ENCODE assay signal across 26 mouse cellular contexts in the genomic region with DNA sequence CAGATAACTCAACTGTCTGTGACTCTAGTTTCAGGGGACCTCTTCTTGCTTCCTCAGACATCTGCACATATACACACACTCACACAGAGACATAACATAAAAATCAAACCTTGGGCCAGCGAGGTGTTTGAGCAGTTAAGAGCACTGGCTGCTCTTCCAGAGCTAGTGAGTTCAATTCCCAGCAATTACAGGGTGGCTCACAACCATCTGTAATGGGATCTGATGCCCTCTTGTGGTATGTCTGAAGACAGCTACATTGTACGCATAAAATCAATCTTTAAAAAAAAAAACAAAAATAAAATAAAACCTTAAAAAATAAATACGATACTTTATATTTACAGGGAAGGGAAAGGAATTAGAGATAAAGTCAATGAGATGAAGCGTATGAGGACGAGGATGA. TPM values are rescaled to one million over a fixed set of nuclear protein-coding genes. Genes with fewer than 3 reads are reported as not detected.
DNase-seq lines count a peak whose midpoint lies in the region; ATAC-seq and TF ChIP-seq lines count a peak whose summit lies in the region.
"Had no signal": no experiment of that assay in that cellular context is flagged by ENCODE, and none has a peak within 500 bp of the region (broad histone marks: within the 10 kb centered on the region; RNA-seq: fewer than 3 reads in every experiment).

No protein-coding gene starts in this region.

- peak; percentile 50 for TF ChIP-seq CTCF in left cerebral cortex, adult 2 months (IDR thresholded peaks at IDR 0.05)

- no peak overlapping the region for H3K27ac ChIP-seq in forebrain, embryonic 14.5 days (ENCODE audit: low read depth, low read length)
- no peak overlapping the region for H3K27ac ChIP-seq in forebrain, embryonic 10.5 days
- no peak overlapping the region for H3K27ac ChIP-seq in left cerebral cortex, adult 2 months
- H3K27ac ChIP-seq in embryonic facial prominence, embryonic 10.5 days (replicated peaks) = no peak overlapping the region
- H3K27ac ChIP-seq: hindbrain, embryonic 10.5 days; liver, embryonic 15.5 days; midbrain, embryonic 13.5 days had no signal

- no peak overlapping the region for H3K4me3 ChIP-seq in forebrain, embryonic 14.5 days (ENCODE audit: low read depth, low read length)
- no peak overlapping the region for H3K4me3 ChIP-seq in forebrain, embryonic 10.5 days
- H3K4me3 ChIP-seq in left cerebral cortex, adult 2 months = no peak overlapping the region
- H3K4me3 ChIP-seq in embryonic facial prominence, embryonic 10.5 days = no peak overlapping the region
- H3K4me3 ChIP-seq: heart, embryonic 12.5 days; hindbrain, embryonic 10.5 days; liver, embryonic 15.5 days; midbrain, embryonic 13.5 days had no signal

- no peak overlapping the region for H3K9ac ChIP-seq in forebrain, embryonic 14.5 days (ENCODE audit: low read length)
- H3K9ac ChIP-seq: heart, embryonic 12.5 days; liver, embryonic 15.5 days; midbrain, embryonic 13.5 days had no signal

- H3K36me3 ChIP-seq in forebrain, embryonic 14.5 days (ENCODE audit: control insufficient read depth, insufficient read depth, low read length) = no peaks in the 10 kb centered on the region
- H3K36me3 ChIP-seq in forebrain, embryonic 10.5 days (replicated peaks) = no peaks in the 10 kb centered on the region
- no peaks in the 10 kb centered on the region for H3K36me3 ChIP-seq in splenic B cell, adult 2 months (ENCODE audit: control insufficient read depth, insufficient read depth, low read length, poor library complexity, severe bottlenecking)
- H3K36me3 ChIP-seq in embryonic facial prominence, embryonic 10.5 days (replicated peaks) = no peaks in the 10 kb centered on the region
- H3K36me3 ChIP-seq: G1E; heart, embryonic 12.5 days; hindbrain, embryonic 10.5 days; liver, embryonic 15.5 days; midbrain, embryonic 13.5 days had no signal

- ATAC-seq in forebrain, embryonic 14.5 days = no peak
- ATAC-seq: activated CD4-positive, CD25-positive, alpha-beta regulatory T cell, adult 4 months; intestine, embryonic 16.5 days had no signal

- intact Hi-C loops in left cerebral cortex, adult 2 months (cut with DNase I) = no loop called here
- intact Hi-C loops in left cerebral cortex, postnatal 36 days (cut with DNase I) = no loop called here

- H3K9me3 ChIP-seq in forebrain, embryonic 14.5 days (replicated peaks; ENCODE audit: control insufficient read depth, low read length) = no peaks in the 10 kb centered on the region
- no peaks in the 10 kb centered on the region for H3K9me3 ChIP-seq in forebrain, embryonic 10.5 days
- no peaks in the 10 kb centered on the region for H3K9me3 ChIP-seq in embryonic facial prominence, embryonic 10.5 days
- H3K9me3 ChIP-seq: G1E; heart, embryonic 12.5 days; hindbrain, embryonic 10.5 days; liver, embryonic 15.5 days; midbrain, embryonic 13.5 days had no signal

- whole genome bisulfite sequencing in forebrain, embryonic 14.5 days = 67% methylated on average over 5 of the region's 5 CpGs
- WGBS in forebrain, embryonic 10.5 days = 66% methylated on average over 5 of the region's 5 CpGs
- 66% methylated on average over 5 of the region's 5 CpGs for WGBS in embryonic facial prominence, embryonic 10.5 days

- H3K4me2 ChIP-seq in forebrain, embryonic 14.5 days (ENCODE audit: low read length) = no peak overlapping the region
- H3K4me2 ChIP-seq: heart, embryonic 12.5 days; liver, embryonic 15.5 days; midbrain, embryonic 13.5 days had no signal

- no peaks in the 10 kb centered on the region for H3K27me3 ChIP-seq in forebrain, embryonic 14.5 days (replicated peaks; ENCODE audit: control insufficient read depth, insufficient read depth, low read length)
- no peaks in the 10 kb centered on the region for H3K27me3 ChIP-seq in forebrain, embryonic 10.5 days (ENCODE audit: poor library complexity, severe bottlenecking)
- H3K27me3 ChIP-seq in splenic B cell, adult 2 months (ENCODE audit: control insufficient read depth, insufficient read depth, low read length, poor library complexity, severe bottlenecking) = no peaks in the 10 kb centered on the region
- H3K27me3 ChIP-seq in embryonic facial prominence, embryonic 10.5 days (replicated peaks; ENCODE audit: low read depth, poor library complexity, severe bottlenecking) = no peaks in the 10 kb centered on the region
- H3K27me3 ChIP-seq: heart, embryonic 12.5 days; liver, embryonic 15.5 days; midbrain, embryonic 13.5 days had no signal

- H3K4me1 ChIP-seq in forebrain, embryonic 14.5 days (ENCODE audit: control insufficient read depth, insufficient read depth, low read length) = no peaks in the 10 kb centered on the region
- H3K4me1 ChIP-seq in forebrain, embryonic 10.5 days = peaks cover 9% of the 10 kb centered on the region
- peaks cover 8% of the 10 kb centered on the region for H3K4me1 ChIP-seq in embryonic facial prominence, embryonic 10.5 days
- H3K4me1 ChIP-seq: liver, embryonic 15.5 days had no signal

- peak; percentile 19 for DNase-seq in forebrain, embryonic 14.5 days (ENCODE audit: low spot score)
- DNase-seq in forebrain, embryonic 10.5 days (ENCODE audit: extremely low spot score, low spot score) = no peak
- DNase-seq in left cerebral cortex, adult 2 months (ENCODE audit: extremely low spot score in 1 of 2, low spot score in 2 of 2) = no peak
- DNase-seq in left cerebral cortex, postnatal 36 days (ENCODE audit: low spot score in 2 of 2) = no peak
- peak; percentile 51 for DNase-seq in NIH3T3 (ENCODE audit: low read depth)
- peak; percentile 3 for DNase-seq in splenic B cell, adult 2 months (ENCODE audit: low read depth, low spot score)
- no peak for DNase-seq in embryonic facial prominence, embryonic 10.5 days (ENCODE audit: low spot score)
- no peak for DNase-seq in urinary bladder, postnatal 10 days (ENCODE audit: low spot score)
- DNase-seq: gastrocnemius, postnatal 36 days; kidney, postnatal 14 days; lung, postnatal 4 days; right cerebral cortex, postnatal 14 days had no signal

RNA-seq across cellular contexts. Expression of a gene that starts 3.7 kb away (rescaled TPM):
- not detected in 2 replicates for polyA plus RNA-seq in forebrain, embryonic 14.5 days (2014; fragmentation: Nextera tagmentation; extraction: Ambion mirVana)
- not detected in 2 replicates for polyA plus RNA-seq in forebrain, embryonic 10.5 days (2016; fragmentation: Nextera tagmentation; extraction: Ambion mirVana)
- under 1 TPM in 1 of 2 experiments, not detected in 1; 0.12 TPM for total RNA-seq in left cerebral cortex, adult 2 months (2021)
- total RNA-seq in left cerebral cortex, postnatal 36 days (2021) = not detected
- polyA plus RNA-seq in embryonic facial prominence, embryonic 10.5 days (2016; fragmentation: Nextera tagmentation; extraction: Ambion mirVana) = 0.19 TPM in 1 of 2 replicates, not detected in the other
- total RNA-seq: gastrocnemius, postnatal 36 days had no signal
- polyA plus RNA-seq: embryonic facial prominence, embryonic 11.5 days; frontal cortex, adult 2 months; G1E; heart, embryonic 12.5 days; intestine, embryonic 16.5 days; limb, embryonic 11.5 days; liver, embryonic 15.5 days; midbrain, embryonic 13.5 days; testis, adult 2 months; urinary bladder, adult 2 months had no signal

RNA-seq across cellular contexts. Expression of a gene that starts 13.4 kb away (rescaled TPM):
- not detected in 2 replicates for polyA plus RNA-seq in forebrain, embryonic 14.5 days (2014; fragmentation: Nextera tagmentation; extraction: Ambion mirVana)
- polyA plus RNA-seq in forebrain, embryonic 10.5 days (2016; fragmentation: Nextera tagmentation; extraction: Ambion mirVana) = 0.15 TPM in 1 of 2 replicates, not detected in the other
- total RNA-seq in left cerebral cortex, adult 2 months (2021) = not detected
- not detected for total RNA-seq in left cerebral cortex, postnatal 36 days (2021)
- polyA plus RNA-seq in embryonic facial prominence, embryonic 10.5 days (2016; fragmentation: Nextera tagmentation; extraction: Ambion mirVana) = not detected in 2 replicates
- total RNA-seq: adrenal gland, postnatal 4 days; gastrocnemius, postnatal 36 days; layer of hippocampus, postnatal 14 days had no signal
- polyA plus RNA-seq: activated CD4-positive, CD25-positive, alpha-beta regulatory T cell, adult 4 months; embryonic facial prominence, embryonic 11.5 days; frontal cortex, adult 2 months; G1E; heart, embryonic 12.5 days; hindbrain, embryonic 10.5 days; intestine, embryonic 16.5 days; limb, embryonic 11.5 days; liver, embryonic 15.5 days; midbrain, embryonic 13.5 days; urinary bladder, adult 2 months had no signal

RNA-seq across cellular contexts. Expression of a gene that starts 35.3 kb away (rescaled TPM):
- polyA plus RNA-seq in forebrain, embryonic 14.5 days (2014; fragmentation: Nextera tagmentation; extraction: Ambion mirVana) = not detected in 2 replicates
- not detected in 2 replicates for polyA plus RNA-seq in forebrain, embryonic 10.5 days (2016; fragmentation: Nextera tagmentation; extraction: Ambion mirVana)
- not detected for total RNA-seq in left cerebral cortex, adult 2 months (2021)
- not detected for total RNA-seq in left cerebral cortex, postnatal 36 days (2021)
- not detected in 2 replicates for polyA plus RNA-seq in embryonic facial prominence, embryonic 10.5 days (2016; fragmentation: Nextera tagmentation; extraction: Ambion mirVana)
- total RNA-seq: adrenal gland, postnatal 4 days; G1E; gastrocnemius, postnatal 36 days; layer of hippocampus, postnatal 14 days had no signal
- polyA plus RNA-seq: activated CD4-positive, CD25-positive, alpha-beta regulatory T cell, adult 4 months; embryonic facial prominence, embryonic 11.5 days; frontal cortex, adult 2 months; G1E; heart, embryonic 12.5 days; hindbrain, embryonic 10.5 days; intestine, embryonic 16.5 days; limb, embryonic 11.5 days; liver, embryonic 15.5 days; midbrain, embryonic 13.5 days; testis, adult 2 months; urinary bladder, adult 2 months had no signal

RNA-seq across cellular contexts. Expression of a gene that starts 38.9 kb away (rescaled TPM):
- polyA plus RNA-seq in forebrain, embryonic 14.5 days (2014; fragmentation: Nextera tagmentation; extraction: Ambion mirVana) = 53.4 and 60.5 TPM in 2 replicates
- polyA plus RNA-seq in forebrain, embryonic 10.5 days (2016; fragmentation: Nextera tagmentation; extraction: Ambion mirVana) = 8.0 and 8.4 TPM in 2 replicates
- 100 to 1,000 TPM; 687 to 720 TPM for total RNA-seq in left cerebral cortex, adult 2 months (2021)
- 100 to 1,000 TPM; 679 to 696 TPM for total RNA-seq in left cerebral cortex, postnatal 36 days (2021)
- 7.0 and 9.4 TPM in 2 replicates for polyA plus RNA-seq in embryonic facial prominence, embryonic 10.5 days (2016; fragmentation: Nextera tagmentation; extraction: Ambion mirVana)

Comparison
In these comparisons a context has a peak if more than half of its experiments do, and no peak if none do; other contexts are left out.
1. DNase-seq: peak in forebrain, embryonic 14.5 days (single experiment), NIH3T3 (single experiment) and splenic B cell, adult 2 months (single experiment); none in forebrain, embryonic 10.5 days (single experiment), left cerebral cortex, adult 2 months (0 of 2), left cerebral cortex, postnatal 36 days (0 of 2), embryonic facial prominence, embryonic 10.5 days (single experiment) and urinary bladder, postnatal 10 days (single experiment).